Mouse (Mus musculus) spleen, postnatal 10 days (tissue): ENCODE results near the gene Larp6.
A peak's percentile ranks its signal among the peaks of the same experiment; 100 is the strongest.

Source experiments
- DNase-seq, 2 experiments: peaks; one replicate each; pipeline ENCODE4 v3.0.0; 2021 to 2022; ENCODE audit warnings: low spot score in 2 of 2

Gene Larp6

GRCm38 (mm10) chr9:60715271-60715670 lies 2.5 kb downstream of the Larp6 start:
- DNase-seq, result no peak

DNA sequence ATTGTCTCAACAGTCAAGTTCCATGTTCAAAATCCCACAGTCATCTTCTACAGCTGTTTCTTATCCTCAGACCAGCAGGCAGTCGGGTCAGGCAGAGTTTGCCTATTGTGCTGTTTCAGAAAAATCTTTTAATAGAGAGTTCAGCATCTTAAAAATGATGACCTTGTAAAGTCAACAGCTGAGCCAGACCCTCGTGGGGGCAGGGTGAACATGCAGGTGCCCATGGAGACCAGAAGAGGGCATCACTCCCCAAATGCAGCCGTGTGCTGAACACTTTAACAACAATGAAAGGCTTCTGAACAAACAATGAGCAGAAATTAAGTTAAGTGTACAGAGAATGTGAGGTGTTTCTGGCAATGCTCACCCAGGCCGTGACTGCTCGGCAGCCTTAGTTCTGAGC lies 3.0 kb downstream of the Larp6 start:
- no peak for DNase-seq

DNA sequence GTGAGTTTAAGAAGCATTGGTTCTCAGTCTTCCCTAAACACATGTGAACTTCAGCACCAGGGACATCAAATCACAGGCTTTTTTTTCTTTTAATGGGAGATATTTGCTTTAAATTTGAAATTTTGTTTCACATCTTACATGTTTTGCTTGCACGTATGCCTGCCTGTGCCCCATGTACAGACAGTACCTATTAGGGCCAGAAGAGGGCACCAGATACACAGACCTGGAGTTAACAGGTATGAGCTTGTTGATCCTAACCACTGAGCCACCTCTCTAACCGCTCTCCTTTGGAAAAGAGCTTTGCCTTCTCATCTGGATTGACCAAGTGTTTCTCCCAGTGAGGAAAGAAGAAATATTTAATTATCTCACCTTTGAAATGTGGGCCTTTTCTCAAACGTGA lies 5.5 kb downstream of the Larp6 start:
- DNase-seq, result peak in 1 of 2 experiments; percentile 53

- no peak for DNase-seq
These were observed 6.9 kb downstream of the Larp6 start for GRCm38 (mm10) chr9:60719687-60720086.

- no peak for DNase-seq
These were observed 12.2 kb downstream of the Larp6 start for GRCm38 (mm10) chr9:60724968-60725367.

GRCm38 (mm10) chr9:60734321-60734720 lies 21.5 kb downstream of the Larp6 start:
- no peak for DNase-seq

DNA sequence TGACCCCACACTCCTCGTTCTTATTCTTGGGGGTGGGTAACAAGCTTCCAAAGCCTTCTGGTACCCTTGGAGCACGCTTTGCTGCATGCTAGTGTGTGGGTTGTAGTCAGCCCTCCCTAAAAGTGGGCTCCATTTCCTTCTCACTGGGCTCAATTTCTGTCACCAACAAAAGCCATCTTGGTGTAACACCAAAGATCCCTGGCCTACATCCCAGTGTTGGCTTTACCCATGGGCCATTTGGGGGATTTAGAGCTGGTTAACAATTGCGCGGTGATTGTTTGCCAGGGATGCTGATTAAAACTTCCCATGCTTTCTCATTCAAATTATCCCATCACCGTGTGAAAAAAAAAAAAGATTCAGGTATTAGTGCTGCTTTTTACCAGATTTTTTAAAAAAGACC lies 26.3 kb downstream of the Larp6 start:
- DNase-seq, result no peak

GRCm38 (mm10) chr9:60741436-60741835 lies 28.6 kb downstream of the Larp6 start:
- DNase-seq, result no peak

- no peak for DNase-seq
These were observed 29.7 kb downstream of the Larp6 start for GRCm38 (mm10) chr9:60742516-60742915.

- DNase-seq, result no peak
These were observed 30.6 kb downstream of the Larp6 start for GRCm38 (mm10) chr9:60743180-60743900.

DNA sequence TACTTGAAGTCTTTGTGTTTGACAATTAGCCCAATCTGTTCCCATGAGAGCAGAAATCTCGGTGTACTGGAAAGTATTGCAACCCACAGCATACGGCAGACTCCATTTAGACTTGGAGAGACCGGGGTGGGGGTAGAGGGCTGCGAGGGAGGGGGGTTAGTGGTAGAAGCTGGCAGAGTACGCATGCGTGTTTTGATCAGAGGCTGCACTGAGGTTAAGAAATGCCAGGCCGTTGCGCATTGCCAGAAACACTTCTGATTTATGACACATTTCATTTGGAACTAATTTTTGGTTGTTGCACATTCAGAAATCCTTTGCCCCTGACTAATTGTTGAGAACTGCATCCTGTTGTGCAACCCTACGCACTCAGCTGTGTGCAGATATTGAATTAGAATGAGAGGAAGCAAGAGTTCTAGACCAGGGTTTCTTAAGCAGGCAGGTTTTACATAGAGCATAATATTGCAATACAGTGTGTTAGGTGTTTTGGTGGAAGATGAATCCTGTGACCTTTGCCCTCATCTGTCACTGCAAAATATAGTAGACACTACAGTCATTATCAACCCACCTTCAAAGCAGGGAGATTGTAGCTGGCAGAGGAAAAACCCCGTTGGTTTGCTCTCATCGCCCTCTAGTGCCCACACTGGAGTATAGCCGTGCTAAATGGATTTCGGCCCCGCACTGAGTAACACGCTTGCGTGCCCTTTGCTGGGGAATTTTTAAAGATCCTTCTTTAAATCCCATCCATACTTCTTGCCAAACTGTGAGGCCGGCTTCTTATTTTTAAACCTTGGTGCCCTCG lies 31.6 kb downstream of the Larp6 start:
- peak in 1 of 2 experiments; percentile 39 for DNase-seq

GRCm38 (mm10) chr9:60744971-60745370 lies 32.2 kb downstream of the Larp6 start:
- no peak for DNase-seq

GRCm38 (mm10) chr9:60746561-60746960 lies 33.8 kb downstream of the Larp6 start:
- no peak for DNase-seq

DNA sequence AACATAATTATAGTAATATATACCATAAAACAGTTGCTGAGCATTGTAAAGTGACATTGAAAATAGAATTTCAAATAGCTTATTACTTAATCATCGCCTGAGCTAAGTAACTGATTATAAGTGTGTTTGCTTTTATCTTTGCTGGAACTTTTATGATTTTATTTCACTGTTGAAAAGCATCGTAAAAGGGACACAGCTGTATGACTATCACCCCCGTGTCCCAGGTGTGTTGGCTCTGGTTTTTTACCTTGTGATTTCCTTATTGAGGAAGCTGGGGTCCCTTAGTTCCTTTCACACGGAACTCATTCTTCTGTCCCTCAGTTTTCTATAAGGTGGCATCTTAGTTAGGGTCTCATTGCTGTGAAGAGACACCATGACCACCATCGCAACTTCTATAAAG lies 34.9 kb downstream of the Larp6 start:
- DNase-seq, result no peak

DNA sequence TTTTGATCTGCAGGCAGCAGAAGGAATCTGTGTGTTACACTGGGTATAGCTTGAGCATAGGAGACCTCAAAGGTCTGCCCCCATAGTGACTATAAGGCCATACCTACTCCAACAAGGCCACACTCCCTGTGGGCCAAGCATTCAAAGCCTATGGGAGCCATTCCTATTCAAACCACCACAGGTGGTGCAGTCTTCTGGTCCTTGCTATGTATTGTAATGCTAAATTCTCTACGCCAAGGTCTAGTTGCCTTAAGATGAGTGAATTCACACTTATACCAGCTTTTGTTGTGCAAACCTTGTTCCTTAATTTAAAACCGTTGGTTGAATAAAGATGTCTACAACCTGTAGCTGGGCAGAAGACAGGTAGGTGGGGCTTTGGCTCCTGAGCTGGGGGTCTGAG lies 35.4 kb downstream of the Larp6 start:
- DNase-seq, result no peak

GRCm38 (mm10) chr9:60749105-60749504 lies 36.3 kb downstream of the Larp6 start:
- no peak for DNase-seq

GRCm38 (mm10) chr9:60751098-60751497 lies 38.3 kb downstream of the Larp6 start:
- no peak for DNase-seq

- no peak for DNase-seq
These were observed 39.2 kb downstream of the Larp6 start for GRCm38 (mm10) chr9:60751971-60752370.

DNA sequence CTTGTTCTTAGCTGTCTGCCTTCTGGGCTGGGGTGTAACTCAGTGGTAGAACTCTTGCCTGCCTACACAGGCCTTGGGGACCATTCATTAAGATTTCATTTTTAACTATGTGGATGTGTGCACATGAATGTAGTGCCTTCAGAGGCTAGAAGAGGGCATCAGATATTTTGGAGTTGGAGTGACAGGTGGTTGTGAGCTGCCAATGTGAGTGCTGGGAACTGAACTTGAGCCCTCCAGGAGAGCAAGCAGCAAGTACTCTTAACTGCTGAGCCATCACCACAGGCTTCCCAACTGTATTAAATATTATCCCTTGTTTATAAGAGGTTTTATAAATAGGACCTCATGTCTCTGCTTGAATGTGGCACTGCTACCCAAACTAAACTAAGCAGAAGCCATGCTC lies 39.8 kb downstream of the Larp6 start:
- DNase-seq, result no peak

DNA sequence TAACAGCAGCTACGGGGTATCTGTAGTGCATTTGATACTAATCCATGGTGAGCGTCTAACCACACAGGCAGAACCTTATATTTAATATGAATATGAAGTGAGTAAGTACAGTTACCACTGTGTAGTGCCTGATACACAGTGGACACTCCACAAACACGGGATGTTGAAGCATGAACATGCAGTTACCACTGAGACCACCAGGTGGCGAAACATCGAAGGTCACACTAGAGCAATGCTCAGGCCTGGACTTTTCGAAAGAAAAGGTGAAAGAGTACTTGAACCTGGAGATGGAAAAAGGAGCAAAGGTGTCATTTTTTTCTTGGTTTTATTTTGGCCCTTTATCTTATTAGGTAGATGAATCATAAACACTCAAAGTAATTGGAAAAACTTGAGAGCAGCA lies 43.5 kb downstream of the Larp6 start:
- DNase-seq, result peak; percentile 37 to 76

GRCm38 (mm10) chr9:60756866-60757740 lies 44.3 kb downstream of the Larp6 start:
- no peak for DNase-seq

DNA sequence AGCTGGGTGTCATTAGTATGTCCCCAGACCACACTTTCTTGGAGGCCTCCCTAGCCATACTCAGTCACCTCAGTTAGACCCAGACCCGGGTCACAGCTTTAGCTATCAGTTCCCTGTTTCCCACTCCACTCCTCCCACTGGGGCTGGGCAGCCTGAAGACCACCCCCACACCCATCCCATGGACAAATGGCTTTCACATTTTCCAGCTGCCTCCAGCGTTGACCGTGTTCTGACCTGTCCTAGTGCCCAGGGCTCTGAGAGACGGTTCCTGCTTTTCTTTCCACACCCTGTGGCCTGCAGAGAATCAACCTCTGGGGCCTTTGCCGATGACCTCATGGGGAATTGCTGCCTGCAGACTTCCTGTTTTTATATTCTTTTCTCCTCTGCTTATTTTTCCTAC lies 45.0 kb downstream of the Larp6 start:
- DNase-seq, result no peak
